Mouse (Mus musculus): ENCODE data around the gene Mvk. TPM values are rescaled to one million over a fixed set of nuclear protein-coding genes. Genes with fewer than 3 reads are reported as not detected.

The Mvk gene
- polyA plus RNA-seq, 1 experiment, result 2.0 TPM

- Histone ChIP-seq H3K27me3 (ENCODE audit: control insufficient read depth) (no peaks in the 10 kb centered on the region), H3K9me3 (ENCODE audit: control insufficient read depth, low read length) (no peaks in the 10 kb centered on the region), H3K36me3 (ENCODE audit: control insufficient read depth) (peaks cover 97% of the 10 kb centered on the region), H3K4me1 (ENCODE audit: control insufficient read depth) (no peaks in the 10 kb centered on the region), H3K4me3 (replicated peaks) (no peak overlapping the region)
- TF ChIP-seq GATA1 (IDR thresholded peaks at IDR 0.05; ENCODE audit: low read length) (no peak), TAL1 (IDR thresholded peaks at IDR 0.05; ENCODE audit: low read length) (no peak)
These were observed 27.2 kb upstream of the Mvk start for GRCm38 (mm10) chr5:114416855-114417254.

- H3K4me1 ChIP-seq (ENCODE audit: control insufficient read depth), result no peaks in the 10 kb centered on the region
- H3K36me3 ChIP-seq (ENCODE audit: control insufficient read depth), result peaks cover 80% of the 10 kb centered on the region
- H3K9me3 ChIP-seq (ENCODE audit: control insufficient read depth, low read length), result no peaks in the 10 kb centered on the region
- H3K27me3 ChIP-seq (ENCODE audit: control insufficient read depth), result no peaks in the 10 kb centered on the region
- TF ChIP-seq GATA1 (IDR thresholded peaks at IDR 0.05; ENCODE audit: low read length) (no peak), TAL1 (IDR thresholded peaks at IDR 0.05; ENCODE audit: low read length) (no peak)
- H3K4me3 ChIP-seq (replicated peaks), result no peak overlapping the region
These were observed 25.5 kb upstream of the Mvk start for GRCm38 (mm10) chr5:114418541-114418940.

- H3K27me3 ChIP-seq (ENCODE audit: control insufficient read depth), result no peaks in the 10 kb centered on the region
- no peak for TF ChIP-seq GATA1 (IDR thresholded peaks at IDR 0.05; ENCODE audit: low read length)
- no peak for TF ChIP-seq TAL1 (IDR thresholded peaks at IDR 0.05; ENCODE audit: low read length)
- no peaks in the 10 kb centered on the region for H3K9me3 ChIP-seq (ENCODE audit: control insufficient read depth, low read length)
- no peaks in the 10 kb centered on the region for H3K4me1 ChIP-seq (ENCODE audit: control insufficient read depth)
- H3K4me3 ChIP-seq (replicated peaks), result no peak overlapping the region
- H3K36me3 ChIP-seq (ENCODE audit: control insufficient read depth), result peaks cover 48% of the 10 kb centered on the region
These were observed 22.3 kb upstream of the Mvk start for GRCm38 (mm10) chr5:114421561-114422298.

GRCm38 (mm10) chr5:114422591-114422990 is 21.5 kb upstream of the Mvk start:
- no peak overlapping the region for H3K4me3 ChIP-seq (replicated peaks)
- no peaks in the 10 kb centered on the region for H3K9me3 ChIP-seq (ENCODE audit: control insufficient read depth, low read length)
- H3K27me3 ChIP-seq (ENCODE audit: control insufficient read depth), result no peaks in the 10 kb centered on the region
- no peaks in the 10 kb centered on the region for H3K4me1 ChIP-seq (ENCODE audit: control insufficient read depth)
- peaks cover 39% of the 10 kb centered on the region for H3K36me3 ChIP-seq (ENCODE audit: control insufficient read depth)
- TF ChIP-seq TAL1 (IDR thresholded peaks at IDR 0.05; ENCODE audit: low read length), result no peak
- TF ChIP-seq GATA1 (IDR thresholded peaks at IDR 0.05; ENCODE audit: low read length), result no peak

- Histone ChIP-seq H3K4me1 (ENCODE audit: control insufficient read depth) (no peaks in the 10 kb centered on the region), H3K27me3 (ENCODE audit: control insufficient read depth) (no peaks in the 10 kb centered on the region), H3K9me3 (ENCODE audit: control insufficient read depth, low read length) (no peaks in the 10 kb centered on the region), H3K4me3 (replicated peaks) (no peak overlapping the region), H3K36me3 (ENCODE audit: control insufficient read depth) (peaks cover 26% of the 10 kb centered on the region)
- TF ChIP-seq GATA1 (IDR thresholded peaks at IDR 0.05; ENCODE audit: low read length), result no peak
- TF ChIP-seq TAL1 (IDR thresholded peaks at IDR 0.05; ENCODE audit: low read length), result no peak
These were observed 20.1 kb upstream of the Mvk start for GRCm38 (mm10) chr5:114423961-114424360.

- H3K4me1 ChIP-seq (ENCODE audit: control insufficient read depth), result no peaks in the 10 kb centered on the region
- no peak overlapping the region for H3K4me3 ChIP-seq (replicated peaks)
- no peaks in the 10 kb centered on the region for H3K27me3 ChIP-seq (ENCODE audit: control insufficient read depth)
- no peaks in the 10 kb centered on the region for H3K36me3 ChIP-seq (ENCODE audit: control insufficient read depth)
- no peak for TF ChIP-seq TAL1 (IDR thresholded peaks at IDR 0.05; ENCODE audit: low read length)
- TF ChIP-seq GATA1 (IDR thresholded peaks at IDR 0.05; ENCODE audit: low read length), result no peak
- H3K9me3 ChIP-seq (ENCODE audit: control insufficient read depth, low read length), result no peaks in the 10 kb centered on the region
These were observed 17.3 kb upstream of the Mvk start for GRCm38 (mm10) chr5:114426732-114427131.

- Histone ChIP-seq H3K9me3 (ENCODE audit: control insufficient read depth, low read length) (no peaks in the 10 kb centered on the region), H3K4me1 (ENCODE audit: control insufficient read depth) (no peaks in the 10 kb centered on the region), H3K4me3 (replicated peaks) (no peak overlapping the region), H3K27me3 (ENCODE audit: control insufficient read depth) (no peaks in the 10 kb centered on the region), H3K36me3 (ENCODE audit: control insufficient read depth) (no peaks in the 10 kb centered on the region)
- TF ChIP-seq TAL1 (IDR thresholded peaks at IDR 0.05; ENCODE audit: low read length) (no peak), GATA1 (IDR thresholded peaks at IDR 0.05; ENCODE audit: low read length) (no peak)
These were observed 15.4 kb upstream of the Mvk start for GRCm38 (mm10) chr5:114428621-114429020.

GRCm38 (mm10) chr5:114429781-114430180 is 14.3 kb upstream of the Mvk start:
- Histone ChIP-seq H3K4me3 (replicated peaks) (no peak overlapping the region), H3K4me1 (ENCODE audit: control insufficient read depth) (no peaks in the 10 kb centered on the region), H3K27me3 (ENCODE audit: control insufficient read depth) (no peaks in the 10 kb centered on the region), H3K36me3 (ENCODE audit: control insufficient read depth) (peaks cover 2% of the 10 kb centered on the region; the same call in 1 of the 2 replicates), H3K9me3 (ENCODE audit: control insufficient read depth, low read length) (no peaks in the 10 kb centered on the region)
- TF ChIP-seq GATA1 (IDR thresholded peaks at IDR 0.05; ENCODE audit: low read length), result no peak
- no peak for TF ChIP-seq TAL1 (IDR thresholded peaks at IDR 0.05; ENCODE audit: low read length)

- H3K9me3 ChIP-seq (ENCODE audit: control insufficient read depth, low read length), result no peaks in the 10 kb centered on the region
- H3K4me3 ChIP-seq (replicated peaks), result no peak overlapping the region
- H3K4me1 ChIP-seq (ENCODE audit: control insufficient read depth), result no peaks in the 10 kb centered on the region
- peaks cover 26% of the 10 kb centered on the region for H3K36me3 ChIP-seq (ENCODE audit: control insufficient read depth)
- H3K27me3 ChIP-seq (ENCODE audit: control insufficient read depth), result no peaks in the 10 kb centered on the region
- TF ChIP-seq GATA1 (IDR thresholded peaks at IDR 0.05; ENCODE audit: low read length) (no peak), TAL1 (IDR thresholded peaks at IDR 0.05; ENCODE audit: low read length) (no peak)
These were observed 9.7 kb upstream of the Mvk start for GRCm38 (mm10) chr5:114434359-114434758.

All from erythroblast, embryonic 14.5 days (primary cell).